Mouse (Mus musculus) fat pad, adult 2 months (tissue): ENCODE measurements around the gene Pou2f1.
"Not testable (repeated sequence)": the region's sequence is repeated elsewhere in the genome, so short reads cannot be mapped to it uniquely, and the experiment has no call there.

ENCODE experiments used
- DNase-seq: peaks from one replicate; pipeline ENCODE4 v3.0.0-alpha.2; 2011; ENCODE audit warnings: low read depth, low spot score; ENCODE audit errors: extremely low read depth

Pou2f1 gene

GRCm38 (mm10) chr1:166003181-166004022 is 924 bp upstream of the Pou2f1 start:
- DNase-seq, result no peak

GRCm38 (mm10) chr1:166001904-166002489 is 481 bp downstream of the Pou2f1 start:
- no peak for DNase-seq

GRCm38 (mm10) chr1:166001121-166001903 is 1.2 kb downstream of the Pou2f1 start:
- no peak for DNase-seq

GRCm38 (mm10) chr1:166000601-166001120 is 1.8 kb downstream of the Pou2f1 start:
- no peak for DNase-seq

- DNase-seq, result no peak
Observed at GRCm38 (mm10) chr1:165999709-166000108, 2.8 kb downstream of the Pou2f1 start.

- DNase-seq, result no peak
Observed at GRCm38 (mm10) chr1:165995661-165996055, 6.8 kb downstream of the Pou2f1 start.

- DNase-seq, result not testable (repeated sequence)
Observed at GRCm38 (mm10) chr1:165995011-165995660, 7.3 kb downstream of the Pou2f1 start.

- DNase-seq, result no peak
Observed at GRCm38 (mm10) chr1:165994279-165994678, 8.2 kb downstream of the Pou2f1 start.

- DNase-seq, result no peak
Observed at GRCm38 (mm10) chr1:165993270-165994156, 9.0 kb downstream of the Pou2f1 start.

GRCm38 (mm10) chr1:165988536-165988935 is 13.9 kb downstream of the Pou2f1 start:
- DNase-seq, result no peak

- DNase-seq, result no peak
Observed at GRCm38 (mm10) chr1:165988072-165988471, 14.4 kb downstream of the Pou2f1 start.

- no peak for DNase-seq
Observed at GRCm38 (mm10) chr1:165985743-165986360, 16.6 kb downstream of the Pou2f1 start.

GRCm38 (mm10) chr1:165985186-165985585 is 17.3 kb downstream of the Pou2f1 start:
- no peak for DNase-seq

- DNase-seq, result no peak
Observed at GRCm38 (mm10) chr1:165976672-165977448, 25.6 kb downstream of the Pou2f1 start.

- no peak for DNase-seq
Observed at GRCm38 (mm10) chr1:165969001-165969690, 33.3 kb downstream of the Pou2f1 start.

- no peak for DNase-seq
Observed at GRCm38 (mm10) chr1:165967027-165967654, 35.3 kb downstream of the Pou2f1 start.

GRCm38 (mm10) chr1:165966156-165966914 is 36.1 kb downstream of the Pou2f1 start:
- DNase-seq, result no peak
